Mouse (Mus musculus): ENCODE measurements at regions not wholly inside any gene's neighbourhood (a gene's known extent, or its start where the extent isn't known, plus 50 kb on each side); places are given as distances from the start of the nearest gene placed in this dataset.

- DNase-seq (ENCODE audit: low read depth): no peak
Measured at GRCm38 (mm10) chr1:194878440-194878839, 60.2 kb upstream of the Cd34 start.

- peak; percentile 80 for DNase-seq (ENCODE audit: low read depth)
Measured at GRCm38 (mm10) chr1:194879324-194880233, 59.0 kb upstream of the Cd34 start.

GRCm38 (mm10) chr1:194881556-194882223 is 56.9 kb upstream of the Cd34 start:
- DNase-seq (ENCODE audit: low read depth): no peak

- DNase-seq (ENCODE audit: low read depth): no peak
Measured at GRCm38 (mm10) chr1:194885071-194885686, 53.4 kb upstream of the Cd34 start.

- DNase-seq (ENCODE audit: low read depth): no peak
Measured at GRCm38 (mm10) chr1:194885687-194886077, 52.9 kb upstream of the Cd34 start.

All from c-Kit-positive CD71-negative TER-119-negative erythroid progenitor cells, embryonic 14.5 days (primary cell).